Mouse (Mus musculus): ENCODE measurements around the gene Pnkd. TPM values are rescaled to one million over a fixed set of nuclear protein-coding genes. Genes with fewer than 3 reads are reported as not detected.
"Not testable (repeated sequence)": the region's sequence is repeated elsewhere in the genome, so short reads cannot be mapped to it uniquely, and the experiment has no call there.

Pnkd gene
- polyA plus RNA-seq, 1 experiment from 2014 or later = 83.9 TPM

DNA sequence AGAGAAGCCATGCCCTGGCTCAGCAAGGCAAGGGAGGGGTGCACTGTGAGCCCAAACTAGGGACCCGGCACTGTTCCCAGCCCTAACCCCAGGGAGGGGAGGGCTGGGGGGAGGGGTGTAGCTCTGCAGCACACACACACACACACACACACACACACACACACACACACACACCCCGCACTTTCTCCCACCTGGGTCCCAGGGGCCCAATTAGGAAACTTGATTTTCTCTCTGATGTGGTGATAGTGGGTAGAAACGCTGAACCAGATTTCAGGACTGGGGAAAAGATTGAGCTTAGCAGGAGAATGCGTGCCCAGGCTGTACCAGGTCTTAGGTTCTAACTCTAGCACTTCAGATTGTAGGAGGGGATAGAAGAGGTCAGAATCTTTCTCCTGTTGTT lies 53.9 kb downstream of the Pnkd start:
- ATAC-seq (ENCODE audit: low FRiP score) (no peak), DNase-seq (ENCODE audit: low spot score, missing footprints) (no peak)
- H3K9me3 ChIP-seq (ENCODE audit: control insufficient read depth, low read length) = no peaks in the 10 kb centered on the region
- H3K9ac ChIP-seq (ENCODE audit: low read length) = no peak overlapping the region
- H3K36me3 ChIP-seq (ENCODE audit: control insufficient read depth, insufficient read depth, low read length) = no peaks in the 10 kb centered on the region
- H3K4me3 ChIP-seq (ENCODE audit: low read depth, low read length) = no peak overlapping the region
- H3K27me3 ChIP-seq (ENCODE audit: control insufficient read depth, insufficient read depth, low read length) = no peaks in the 10 kb centered on the region
- 81% methylated on average over 4 of the region's 4 CpGs for WGBS
- H3K4me1 ChIP-seq (ENCODE audit: control insufficient read depth, insufficient read depth, low read length) = peaks cover 5% of the 10 kb centered on the region; the same call in 1 of the 2 replicates
- H3K27ac ChIP-seq (ENCODE audit: low read depth, low read length) = no peak overlapping the region
- no peak overlapping the region for H3K4me2 ChIP-seq

- Histone ChIP-seq H3K9me3 (ENCODE audit: control insufficient read depth, low read length) (no peaks in the 10 kb centered on the region), H3K4me1 (ENCODE audit: control insufficient read depth, insufficient read depth, low read length) (peaks cover 2% of the 10 kb centered on the region; the same call in 1 of the 2 replicates), H3K27me3 (ENCODE audit: control insufficient read depth, insufficient read depth, low read length) (no peaks in the 10 kb centered on the region), H3K4me3 (ENCODE audit: low read depth, low read length) (no peak overlapping the region), H3K4me2 (no peak overlapping the region), H3K27ac (ENCODE audit: low read depth, low read length) (no peak overlapping the region), H3K9ac (ENCODE audit: low read length) (no peak overlapping the region), H3K36me3 (ENCODE audit: control insufficient read depth, insufficient read depth, low read length) (no peaks in the 10 kb centered on the region)
- WGBS = 89% methylated on average over 9 of the region's 9 CpGs
- peak; percentile 33 for DNase-seq (ENCODE audit: low spot score, missing footprints)
- ATAC-seq (ENCODE audit: low FRiP score) = no peak
Observed at GRCm38 (mm10) chr1:74339917-74340316, 55.2 kb downstream of the Pnkd start.

DNA sequence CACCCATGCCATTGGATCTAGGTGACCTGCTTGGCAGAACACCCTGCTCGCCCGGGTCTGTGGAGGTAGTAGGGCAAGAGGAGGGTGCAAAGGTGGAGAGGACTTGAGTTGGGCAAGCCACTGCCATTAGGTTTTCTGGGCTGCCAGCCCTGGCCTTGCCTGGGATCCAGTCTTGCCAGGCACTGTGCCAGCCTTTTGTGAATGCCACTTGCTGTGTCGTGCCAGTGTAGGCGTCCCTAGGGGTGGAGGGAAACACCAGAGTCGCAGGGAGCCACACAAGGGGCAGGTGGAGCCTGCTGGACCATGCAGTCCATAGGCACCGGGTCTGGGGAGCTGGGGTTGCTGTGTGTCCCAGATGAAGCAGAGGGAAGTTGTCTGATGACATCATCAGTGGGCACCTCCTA lies 55.6 kb downstream of the Pnkd start:
- no peak overlapping the region for H3K27ac ChIP-seq (ENCODE audit: low read depth, low read length)
- ATAC-seq (ENCODE audit: low FRiP score) = no peak
- H3K4me2 ChIP-seq = no peak overlapping the region
- 93% methylated on average over 6 of the region's 6 CpGs for WGBS
- DNase-seq (ENCODE audit: low spot score, missing footprints) = peak; percentile 37
- no peaks in the 10 kb centered on the region for H3K9me3 ChIP-seq (ENCODE audit: control insufficient read depth, low read length)
- no peak overlapping the region for H3K4me3 ChIP-seq (ENCODE audit: low read depth, low read length)
- no peaks in the 10 kb centered on the region for H3K27me3 ChIP-seq (ENCODE audit: control insufficient read depth, insufficient read depth, low read length)
- H3K9ac ChIP-seq (ENCODE audit: low read length) = no peak overlapping the region
- 0 out of 2 replicates have a peak, but pooled peaks cover 2% of the 10 kb centered on the region for H3K4me1 ChIP-seq (ENCODE audit: control insufficient read depth, insufficient read depth, low read length)
- no peaks in the 10 kb centered on the region for H3K36me3 ChIP-seq (ENCODE audit: control insufficient read depth, insufficient read depth, low read length)

DNA sequence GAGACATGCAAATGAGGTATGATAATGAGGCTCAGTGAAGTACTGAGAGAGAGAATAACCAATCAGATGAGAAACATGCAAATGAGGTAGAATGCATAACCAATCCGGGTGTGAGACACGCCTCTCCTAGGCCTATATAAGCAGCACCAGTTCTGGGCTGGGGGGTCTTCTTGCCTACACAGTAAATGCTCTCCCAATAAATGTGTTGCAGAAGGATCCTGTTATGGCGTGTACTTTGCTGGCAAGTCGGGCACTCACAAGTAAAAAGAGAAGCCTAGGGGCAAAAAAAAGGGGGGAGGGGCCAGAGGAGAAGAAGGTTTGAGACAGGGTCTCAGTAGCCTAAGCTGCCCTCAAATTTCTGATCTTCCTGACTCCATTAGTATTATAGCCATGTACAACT lies 56.3 kb downstream of the Pnkd start:
- H3K36me3 ChIP-seq (ENCODE audit: control insufficient read depth, insufficient read depth, low read length) = not testable (repeated sequence)

DNA sequence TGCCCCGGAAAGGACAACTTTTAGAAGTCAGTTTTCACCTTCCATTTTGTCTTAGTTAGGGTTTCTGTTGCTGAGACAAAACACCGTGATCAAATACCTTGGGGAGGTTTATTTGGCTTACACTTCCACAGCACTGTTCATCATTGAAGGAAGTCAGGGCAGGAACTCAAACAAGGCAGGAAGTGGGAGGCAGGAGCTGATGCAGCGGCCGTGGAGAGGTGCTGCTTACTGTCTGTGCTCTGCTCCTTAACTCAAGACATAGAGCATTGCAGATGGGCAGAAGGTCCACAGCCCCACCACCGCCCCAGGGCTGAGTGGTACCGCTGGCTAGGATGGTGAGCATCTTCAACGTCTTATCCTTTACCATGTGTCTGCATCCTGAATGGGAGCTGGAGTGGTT lies 57.2 kb downstream of the Pnkd start:
- H3K4me2 ChIP-seq = no peak overlapping the region
- ATAC-seq (ENCODE audit: low FRiP score) = no peak
- H3K4me1 ChIP-seq (ENCODE audit: control insufficient read depth, insufficient read depth, low read length) = 0 out of 2 replicates have a peak, but pooled peaks cover 2% of the 10 kb centered on the region

More for the DNA sequence above, 56.3 kb downstream of the Pnkd start:
- ATAC-seq (ENCODE audit: low FRiP score); H3K4me2 ChIP-seq; H3K9me3 ChIP-seq (ENCODE audit: control insufficient read depth, low read length); H3K27me3 ChIP-seq (ENCODE audit: control insufficient read depth, insufficient read depth, low read length); H3K9ac ChIP-seq (ENCODE audit: low read length); H3K27ac ChIP-seq (ENCODE audit: low read depth, low read length); H3K4me3 ChIP-seq (ENCODE audit: low read depth, low read length); H3K4me1 ChIP-seq (ENCODE audit: control insufficient read depth, insufficient read depth, low read length): not testable (repeated sequence)
- DNase-seq (ENCODE audit: low spot score, missing footprints) = peak; percentile 79
- WGBS = 95% methylated on average over 4 of the region's 4 CpGs

DNA sequence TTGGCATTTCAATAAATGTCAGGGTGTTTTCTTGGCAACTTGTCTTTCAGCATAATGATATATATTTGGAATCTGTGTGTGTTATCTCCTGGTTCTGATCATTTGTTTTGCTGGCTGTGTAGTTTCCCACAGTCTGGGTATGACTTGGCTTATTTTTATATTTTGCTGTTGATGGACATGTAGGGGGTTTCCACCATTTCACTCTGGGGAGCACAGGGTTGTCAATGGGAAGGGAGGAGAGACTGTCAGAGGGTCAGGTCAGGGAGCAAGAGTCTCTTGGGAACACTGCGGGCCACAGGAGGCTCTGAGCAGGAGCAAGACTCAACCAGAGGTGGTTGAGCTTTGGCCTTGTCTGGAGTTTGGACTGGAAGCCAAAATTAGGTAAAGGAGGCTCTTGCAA lies 57.6 kb downstream of the Pnkd start:
- H3K36me3 ChIP-seq (ENCODE audit: control insufficient read depth, insufficient read depth, low read length) = no peaks in the 10 kb centered on the region
- H3K27ac ChIP-seq (ENCODE audit: low read depth, low read length) = no peak overlapping the region
- ATAC-seq (ENCODE audit: low FRiP score) (no peak), DNase-seq (ENCODE audit: low spot score, missing footprints) (no peak)
- H3K4me3 ChIP-seq (ENCODE audit: low read depth, low read length) = no peak overlapping the region
- no peak overlapping the region for H3K4me2 ChIP-seq
- H3K9me3 ChIP-seq (ENCODE audit: control insufficient read depth, low read length) = no peaks in the 10 kb centered on the region
- H3K9ac ChIP-seq (ENCODE audit: low read length) = no peak overlapping the region
- 95% methylated on average over 1 of the region's 1 CpGs for WGBS
- H3K4me1 ChIP-seq (ENCODE audit: control insufficient read depth, insufficient read depth, low read length) = 0 out of 2 replicates have a peak, but pooled peaks cover 2% of the 10 kb centered on the region
- H3K27me3 ChIP-seq (ENCODE audit: control insufficient read depth, insufficient read depth, low read length) = no peaks in the 10 kb centered on the region

More for the DNA sequence above, 57.2 kb downstream of the Pnkd start:
- no peaks in the 10 kb centered on the region for H3K27me3 ChIP-seq (ENCODE audit: control insufficient read depth, insufficient read depth, low read length)
- no peak overlapping the region for H3K4me3 ChIP-seq (ENCODE audit: low read depth, low read length)
- no peaks in the 10 kb centered on the region for H3K36me3 ChIP-seq (ENCODE audit: control insufficient read depth, insufficient read depth, low read length)
- H3K9ac ChIP-seq (ENCODE audit: low read length) = no peak overlapping the region
- no peaks in the 10 kb centered on the region for H3K9me3 ChIP-seq (ENCODE audit: control insufficient read depth, low read length)
- peak; percentile 72 for DNase-seq (ENCODE audit: low spot score, missing footprints)
- no peak overlapping the region for H3K27ac ChIP-seq (ENCODE audit: low read depth, low read length)
- 88% methylated on average over 7 of the region's 7 CpGs for WGBS

DNA sequence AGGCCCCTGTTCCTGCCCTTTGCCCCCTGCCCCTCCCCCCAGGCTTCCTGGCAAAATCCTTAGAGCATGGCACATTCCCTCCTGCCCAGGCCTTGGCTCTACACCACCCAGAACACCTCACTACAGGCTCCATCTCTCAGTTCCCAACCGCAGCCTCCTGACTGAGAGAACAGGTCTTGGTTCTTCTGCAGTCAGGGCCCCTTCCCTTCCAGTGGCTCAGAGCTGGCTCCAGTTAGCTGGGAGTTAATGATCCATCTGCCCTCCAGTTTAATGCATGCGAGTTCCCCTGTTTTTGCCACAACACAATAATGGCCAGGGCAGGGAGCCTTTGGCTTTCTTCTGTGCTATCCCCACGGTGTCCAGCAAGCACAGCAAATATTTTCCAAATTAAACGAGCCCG lies 58.4 kb downstream of the Pnkd start:
- Histone ChIP-seq H3K4me3 (ENCODE audit: low read depth, low read length) (no peak overlapping the region), H3K27ac (ENCODE audit: low read depth, low read length) (no peak overlapping the region), H3K9me3 (ENCODE audit: control insufficient read depth, low read length) (no peaks in the 10 kb centered on the region), H3K9ac (ENCODE audit: low read length) (no peak overlapping the region), H3K36me3 (ENCODE audit: control insufficient read depth, insufficient read depth, low read length) (no peaks in the 10 kb centered on the region), H3K27me3 (ENCODE audit: control insufficient read depth, insufficient read depth, low read length) (no peaks in the 10 kb centered on the region), H3K4me2 (no peak overlapping the region), H3K4me1 (ENCODE audit: control insufficient read depth, insufficient read depth, low read length) (0 out of 2 replicates have a peak, but pooled peaks cover 2% of the 10 kb centered on the region)
- peak; percentile 69 for DNase-seq (ENCODE audit: low spot score, missing footprints)
- WGBS = 83% methylated on average over 5 of the region's 5 CpGs
- ATAC-seq (ENCODE audit: low FRiP score) = no peak

- Histone ChIP-seq H3K27me3 (ENCODE audit: control insufficient read depth, insufficient read depth, low read length) (no peaks in the 10 kb centered on the region), H3K4me2 (no peak overlapping the region), H3K9ac (ENCODE audit: low read length) (no peak overlapping the region), H3K27ac (ENCODE audit: low read depth, low read length) (no peak overlapping the region), H3K4me3 (ENCODE audit: low read depth, low read length) (no peak overlapping the region), H3K36me3 (ENCODE audit: control insufficient read depth, insufficient read depth, low read length) (no peaks in the 10 kb centered on the region; the same call in 1 of the 2 replicates), H3K4me1 (ENCODE audit: control insufficient read depth, insufficient read depth, low read length) (0 out of 2 replicates have a peak, but pooled peaks cover 2% of the 10 kb centered on the region), H3K9me3 (ENCODE audit: control insufficient read depth, low read length) (no peaks in the 10 kb centered on the region)
- ATAC-seq (ENCODE audit: low FRiP score) (no peak), DNase-seq (ENCODE audit: low spot score, missing footprints) (peak; percentile 72)
- WGBS = 87% methylated on average over 11 of the region's 11 CpGs
Observed at GRCm38 (mm10) chr1:74344163-74344916, 59.6 kb downstream of the Pnkd start.

DNA sequence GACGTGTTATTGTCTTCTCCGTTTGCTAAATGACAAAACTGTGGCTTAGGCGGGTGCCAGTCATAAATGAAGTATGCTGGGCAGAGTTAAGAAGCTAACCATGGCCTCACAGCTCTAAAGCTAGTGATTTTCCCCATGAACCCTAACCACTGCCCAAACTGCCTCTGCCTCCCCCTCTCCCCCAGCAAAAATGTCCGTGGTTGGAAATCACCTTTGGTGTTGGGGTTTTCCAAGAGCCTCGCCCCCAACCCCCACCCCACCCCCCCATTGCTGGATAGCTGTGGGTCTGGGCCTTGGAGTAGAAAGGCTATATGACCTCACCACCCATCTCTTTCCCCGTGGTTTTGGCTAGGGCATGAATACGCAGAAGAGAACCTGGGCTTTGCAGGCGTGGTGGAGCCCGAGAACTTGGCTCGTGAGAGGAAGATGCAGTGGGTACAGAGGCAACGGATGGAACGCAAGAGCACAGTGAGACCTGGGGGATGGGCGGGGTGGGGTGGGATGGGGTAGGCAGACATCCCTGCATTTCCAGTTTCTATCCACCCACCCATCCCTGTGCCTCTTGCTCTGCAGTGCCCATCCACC lies 66.5 kb downstream of the Pnkd start:
- DNase-seq (ENCODE audit: low spot score, missing footprints) = no peak
- no peak overlapping the region for H3K9ac ChIP-seq (ENCODE audit: low read length)
- H3K4me1 ChIP-seq (ENCODE audit: control insufficient read depth, insufficient read depth, low read length) = no peaks in the 10 kb centered on the region
- ATAC-seq (ENCODE audit: low FRiP score) = no peak
- H3K27ac ChIP-seq (ENCODE audit: low read depth, low read length) = no peak overlapping the region
- no peaks in the 10 kb centered on the region for H3K27me3 ChIP-seq (ENCODE audit: control insufficient read depth, insufficient read depth, low read length)
- no peak overlapping the region for H3K4me3 ChIP-seq (ENCODE audit: low read depth, low read length)
- no peaks in the 10 kb centered on the region; the same call in none of the 2 replicates for H3K36me3 ChIP-seq (ENCODE audit: control insufficient read depth, insufficient read depth, low read length)
- H3K9me3 ChIP-seq (ENCODE audit: control insufficient read depth, low read length) = no peaks in the 10 kb centered on the region
- no peak overlapping the region for H3K4me2 ChIP-seq
- 91% methylated on average over 12 of the region's 13 CpGs for WGBS
